Mouse (Mus musculus) heart, postnatal 4 days (tissue): ENCODE measurements around the gene Epm2aip1. TPM values are rescaled to one million over a fixed set of nuclear protein-coding genes. Genes with fewer than 3 reads are reported as not detected.

ENCODE experiments used
- DNase-seq: peaks from one replicate; pipeline ENCODE4 v3.0.0; 2021
- total RNA-seq, 2 experiments: library from RNA; stranded (reverse); gene quantifications; 2 replicates each; pipeline ENCODE4 v1.2.3; 2021

The Epm2aip1 gene
- 10 to 100 TPM; 32.5 to 35.4 TPM for total RNA-seq

DNA sequence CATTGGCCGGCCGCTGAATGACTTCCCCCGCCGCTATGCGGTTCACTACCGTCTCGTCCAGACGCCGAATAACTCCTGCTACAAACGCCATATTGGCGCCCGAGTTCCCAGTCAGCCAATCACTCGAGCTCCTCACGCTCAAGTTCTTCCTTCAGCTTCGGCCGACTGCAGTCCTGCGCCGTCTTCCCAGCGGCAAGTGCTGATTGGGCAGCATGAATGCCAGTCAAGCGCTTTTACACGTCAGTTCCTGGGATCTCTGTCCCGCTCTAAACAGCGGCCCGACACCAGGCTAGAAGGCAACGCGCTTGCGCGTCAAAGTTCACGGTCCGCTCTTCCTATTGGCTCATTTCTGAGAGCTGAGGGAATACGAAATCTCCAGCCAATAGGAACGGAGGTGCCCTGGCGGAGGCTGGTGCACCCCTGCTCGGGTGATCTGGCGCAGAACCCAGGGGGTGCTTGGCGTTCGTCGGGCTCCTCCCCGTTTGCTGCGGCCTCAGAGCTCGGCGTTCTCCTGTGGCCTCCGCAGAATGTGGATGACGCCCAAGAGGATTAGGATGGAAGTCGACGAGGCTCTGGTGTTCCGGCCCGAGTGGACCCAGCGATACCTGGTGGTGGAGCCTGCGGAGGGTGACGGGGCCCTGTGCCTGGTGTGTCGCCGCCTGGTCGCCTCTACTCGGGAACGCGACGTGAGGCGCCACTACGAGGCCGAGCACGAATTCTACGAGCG lies at the start of gene Epm2aip1, which contains the start of gene Mlh1:
Gene Epm2aip1 (plus strand): TSS at position 496 of the 727 bp plus-strand sequence.
Gene Mlh1 (minus strand): TSS at position 358 of the 727 bp plus-strand sequence.
- DNase-seq = peak; percentile 100

DNA sequence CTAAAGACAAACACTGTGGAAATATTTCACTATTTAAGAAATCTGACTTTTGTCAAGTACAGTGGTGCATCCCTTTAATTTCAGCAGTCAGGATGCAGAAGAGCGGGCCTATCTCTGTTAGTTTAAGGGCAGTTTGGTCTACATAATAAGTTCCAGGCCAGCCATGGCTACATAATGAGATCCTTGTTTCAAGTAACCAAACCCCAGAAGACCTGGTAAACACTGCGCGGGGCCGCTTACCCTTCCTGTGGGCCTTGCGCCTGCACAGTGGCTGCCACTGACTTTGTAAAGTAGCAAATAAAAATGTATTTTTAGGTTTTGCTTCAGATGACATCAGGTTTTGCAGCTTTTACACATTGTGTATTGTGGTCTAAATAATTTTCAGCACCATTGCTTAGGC lies 48.3 kb upstream of the Epm2aip1 start:
- DNase-seq = no peak

DNA sequence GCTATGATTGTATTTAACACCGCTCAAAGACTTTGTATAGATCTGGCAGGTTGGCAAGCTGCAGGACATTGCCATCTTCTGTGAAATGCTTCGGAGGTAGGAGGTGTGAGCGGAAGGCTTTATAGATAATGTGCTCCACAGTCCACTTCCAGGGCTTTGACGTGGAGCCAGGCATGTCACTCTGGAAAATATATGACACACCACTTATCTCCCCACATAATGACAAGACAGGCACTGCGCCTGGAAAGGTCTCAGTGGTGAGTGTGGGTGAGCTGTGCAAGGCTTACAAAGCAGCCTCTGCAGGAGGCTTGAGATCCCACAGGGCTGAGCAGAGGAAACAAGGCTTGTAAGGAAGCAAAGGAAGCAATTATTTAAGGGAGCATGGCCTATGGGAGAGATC lies 43.3 kb upstream of the Epm2aip1 start:
- DNase-seq = peak; percentile 62

DNA sequence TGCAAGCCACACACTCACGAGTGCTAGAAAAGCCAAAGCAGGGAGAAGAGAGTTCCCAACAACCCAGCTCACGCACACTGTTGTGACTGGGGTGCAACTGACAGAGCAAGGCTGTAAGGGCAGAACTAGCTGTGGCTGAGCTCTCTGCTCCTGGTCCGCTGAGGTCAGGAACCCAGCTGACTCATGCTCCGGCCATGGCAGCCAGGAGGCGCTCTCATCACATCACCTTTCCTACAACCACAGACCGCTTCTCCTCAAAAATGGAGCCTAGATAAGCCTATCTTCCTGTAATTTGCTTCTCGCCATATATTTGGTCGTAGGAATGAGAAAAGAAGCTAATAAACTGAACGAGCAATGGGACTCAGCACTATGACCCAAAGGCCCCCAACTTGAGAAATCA lies 37.0 kb upstream of the Epm2aip1 start:
- DNase-seq = no peak

DNA sequence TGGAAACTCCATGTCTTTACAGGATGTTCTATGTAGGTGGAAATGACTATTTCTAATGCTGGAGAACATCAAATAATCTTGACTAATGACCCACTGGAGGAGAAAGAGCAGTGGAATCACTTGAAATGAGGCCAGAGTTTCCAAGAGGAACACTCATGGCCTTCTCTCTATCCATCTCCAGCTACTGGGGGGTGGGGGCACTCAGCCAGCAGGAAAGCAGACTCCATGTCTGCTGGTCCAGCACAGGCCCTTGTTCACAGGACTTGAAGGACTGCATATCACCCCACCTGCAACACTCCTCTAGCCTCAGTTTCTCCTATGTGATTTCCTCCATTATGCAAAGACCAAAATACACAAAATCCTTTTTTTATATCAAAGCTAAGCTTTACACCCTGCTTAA lies 34.0 kb upstream of the Epm2aip1 start:
- no peak for DNase-seq

DNA sequence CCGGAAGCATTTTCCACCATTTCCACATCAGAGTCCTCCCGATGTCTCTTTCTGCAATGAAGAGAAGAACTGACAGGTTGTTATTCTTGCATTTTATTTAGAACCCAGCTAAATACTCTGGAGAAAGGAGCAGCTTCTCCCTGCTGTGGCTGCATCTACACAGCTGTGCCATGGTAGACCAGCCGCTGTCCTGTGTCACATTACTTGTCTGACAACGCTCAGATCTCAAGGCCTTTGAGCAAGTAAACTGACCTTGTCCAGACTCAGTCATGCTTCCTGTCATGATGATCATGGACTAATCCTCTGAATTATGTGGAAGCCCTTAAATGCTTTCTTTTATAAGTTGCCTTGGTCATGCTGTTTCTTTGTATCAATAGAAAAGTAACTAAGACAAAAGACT lies 31.9 kb upstream of the Epm2aip1 start:
- no peak for DNase-seq

DNA sequence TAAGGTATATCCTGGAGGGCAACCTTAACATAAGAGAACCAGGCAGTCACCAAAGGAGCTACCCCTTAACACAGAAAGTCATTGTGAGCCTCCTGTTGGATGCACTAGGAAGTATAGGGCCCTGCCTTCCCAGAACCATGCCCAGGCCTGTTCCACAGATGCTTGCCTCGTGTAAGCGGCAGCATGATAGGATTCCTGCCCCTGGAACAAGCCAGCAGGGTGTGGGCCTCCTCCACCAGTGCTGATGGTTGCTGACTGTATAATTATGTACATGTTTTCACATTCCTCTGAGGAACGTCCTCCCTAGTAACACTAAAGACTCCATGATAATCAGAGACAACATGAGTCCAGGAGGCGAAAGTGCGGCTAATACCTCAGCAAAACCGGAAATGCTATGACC lies 28.3 kb upstream of the Epm2aip1 start:
- DNase-seq = no peak

DNA sequence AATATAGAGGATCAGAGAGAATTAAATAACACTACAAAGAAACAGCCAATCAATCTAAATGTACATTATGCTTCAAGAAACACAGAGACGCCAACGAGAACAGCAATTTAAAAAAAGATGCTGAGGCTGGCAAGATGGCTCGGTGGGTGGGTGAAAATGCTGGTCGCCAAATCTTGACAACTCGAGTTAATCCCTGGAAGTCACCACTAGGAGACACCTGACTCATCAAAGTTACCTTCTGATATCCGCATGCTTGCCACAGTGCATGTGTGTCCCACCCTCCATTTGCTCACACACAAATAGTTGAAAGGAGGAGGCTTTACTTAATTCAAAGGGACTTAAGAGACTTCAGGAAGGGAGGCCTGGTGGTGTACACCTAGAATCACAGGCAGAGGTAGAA lies 26.2 kb upstream of the Epm2aip1 start:
- DNase-seq = no peak

DNA sequence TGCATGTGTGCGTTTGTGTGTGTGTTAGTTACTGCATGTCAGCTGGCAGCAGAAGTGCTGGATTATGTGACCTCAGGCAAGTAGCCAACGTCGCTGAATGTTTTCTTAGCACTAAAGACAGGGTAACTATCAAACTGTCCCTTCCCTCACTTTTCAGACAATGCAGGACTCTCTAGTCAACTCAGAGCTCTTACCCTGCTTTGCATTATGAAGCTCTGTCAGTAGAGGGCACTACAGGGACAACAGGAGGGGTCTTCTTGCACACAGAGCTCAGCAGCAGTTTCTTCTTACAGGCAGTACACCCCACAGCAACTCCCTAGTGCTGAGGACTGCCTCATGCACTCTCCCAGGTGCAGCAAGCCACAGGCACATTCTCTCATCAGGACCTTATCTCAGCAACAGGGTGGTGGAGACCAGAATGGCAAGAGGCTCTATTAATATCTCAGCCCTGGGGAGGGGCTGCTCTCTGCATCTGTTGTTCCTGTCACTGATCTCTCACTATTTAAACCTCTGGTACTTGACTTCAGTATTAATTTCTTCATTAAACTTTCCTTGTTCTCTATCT lies 24.0 kb upstream of the Epm2aip1 start:
- DNase-seq = peak; percentile 47

DNA sequence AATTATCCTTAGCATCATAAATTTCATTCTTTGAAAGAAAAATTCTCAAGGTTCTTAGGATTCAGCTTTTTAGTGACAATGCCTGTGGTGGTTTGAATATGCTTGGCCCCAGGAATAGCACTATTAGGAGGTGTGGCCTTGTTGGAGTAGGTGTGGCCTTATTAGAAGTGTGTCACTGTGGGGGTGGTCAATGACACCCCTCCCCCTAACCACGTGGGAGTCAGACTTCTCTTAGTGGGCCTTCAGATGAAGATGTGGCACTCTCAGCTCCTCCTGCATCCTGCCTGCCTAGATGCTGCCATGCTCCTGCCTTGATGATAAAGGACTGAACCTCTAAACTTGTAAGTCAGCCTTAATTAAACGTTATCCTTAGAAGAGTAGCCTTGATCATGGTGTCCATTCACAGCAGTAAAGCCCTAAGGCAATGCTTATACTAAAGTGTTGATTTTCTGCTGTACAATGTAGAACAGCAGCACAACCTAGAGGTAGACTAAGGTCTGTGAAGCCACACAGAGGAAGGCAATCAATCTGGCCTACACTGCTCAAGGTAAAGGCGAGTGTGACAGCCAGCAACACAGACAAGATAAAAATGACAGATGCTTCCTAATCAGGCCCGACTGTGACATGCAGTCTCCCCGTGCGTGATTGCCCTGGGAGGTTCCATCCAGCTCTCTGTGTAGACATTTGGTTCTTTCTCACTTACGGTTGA lies 19.4 kb upstream of the Epm2aip1 start:
- no peak for DNase-seq

DNA sequence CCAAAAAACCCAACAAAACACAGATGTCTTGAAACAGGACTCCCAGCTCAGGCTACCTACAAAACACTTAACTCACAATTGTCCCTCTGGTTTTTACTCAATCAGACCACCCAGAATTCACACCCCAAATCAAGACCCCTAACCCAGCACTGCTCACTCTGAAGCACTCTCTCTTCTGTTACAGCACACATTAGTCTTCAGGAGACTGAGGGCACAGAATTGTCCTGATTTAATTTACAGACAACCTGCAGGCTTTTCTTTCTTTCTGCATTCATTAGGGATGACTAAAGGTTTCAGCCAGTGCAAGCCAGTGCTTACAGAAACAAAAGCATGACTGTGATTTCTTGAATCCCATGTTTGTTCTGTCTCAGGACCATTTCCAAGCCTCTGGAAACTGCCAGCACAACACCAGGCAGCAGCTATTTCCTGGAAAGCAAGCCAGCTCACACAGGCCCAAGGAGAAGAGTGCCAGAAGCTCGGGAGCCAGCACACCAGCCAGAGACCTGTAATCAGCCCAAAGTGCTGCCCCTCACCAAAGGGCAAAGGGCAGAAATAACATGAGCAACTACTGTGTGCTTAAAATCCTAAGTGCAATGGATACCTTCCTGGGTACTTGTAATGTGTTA lies 11.3 kb upstream of the Epm2aip1 start:
- peak; percentile 29 for DNase-seq

DNA sequence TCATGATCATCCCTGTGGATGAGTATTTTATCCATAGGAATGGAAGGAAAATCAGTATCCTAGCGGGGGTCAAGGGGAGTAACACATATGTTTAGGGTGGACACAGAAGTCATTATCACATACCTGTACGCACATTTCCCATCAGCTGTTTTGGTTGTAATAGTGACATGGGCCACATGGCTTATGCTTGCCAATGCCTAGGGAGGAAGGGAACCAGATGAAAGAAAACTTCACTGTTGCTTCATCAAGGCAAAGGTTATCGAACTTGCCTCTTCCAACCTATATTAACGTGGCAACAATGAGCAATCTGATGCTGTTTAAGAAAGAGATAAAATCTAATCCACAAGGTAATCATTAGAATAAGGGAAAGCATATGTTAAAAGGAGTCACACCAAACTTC lies 10.4 kb upstream of the Epm2aip1 start:
- DNase-seq = no peak

DNA sequence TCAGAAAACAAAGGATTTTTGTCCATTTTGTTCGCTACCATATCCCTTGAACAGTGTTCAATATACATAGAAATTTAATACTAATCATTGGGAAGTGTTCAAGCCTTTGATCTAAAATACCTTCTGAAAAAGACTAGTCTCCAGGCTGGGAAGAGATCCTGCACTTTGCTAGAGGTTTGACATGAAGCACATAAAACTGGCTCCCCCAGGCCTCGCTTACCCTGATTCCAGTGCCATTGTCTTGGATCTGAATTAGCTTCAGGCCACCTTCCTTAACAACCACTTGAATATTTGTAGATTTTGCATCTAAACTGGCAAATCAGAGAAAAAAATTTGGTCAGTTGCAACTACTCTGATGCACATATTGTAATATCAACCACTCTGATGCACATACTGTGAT lies 3.7 kb upstream of the Epm2aip1 start:
- no peak for DNase-seq

DNA sequence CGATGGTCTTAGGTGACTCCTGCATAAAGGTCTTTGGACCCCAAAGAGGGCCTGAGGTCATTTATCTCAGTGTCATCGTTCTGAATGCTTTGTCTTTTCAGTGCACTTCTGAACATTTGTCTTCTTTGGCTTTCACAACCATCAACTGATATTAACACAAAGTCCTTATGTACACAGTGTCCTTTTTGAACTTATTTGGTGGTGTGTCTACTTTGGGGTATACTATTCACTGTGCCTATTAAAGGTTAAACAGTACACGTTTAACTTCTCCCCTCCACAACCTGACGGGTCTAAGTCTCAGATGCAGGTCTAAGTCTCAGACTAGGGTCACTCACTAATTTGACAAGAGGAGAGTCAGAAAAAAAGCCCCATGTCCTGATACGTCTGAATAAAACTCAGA lies 1.1 kb upstream of the Epm2aip1 start:
- DNase-seq = no peak

DNA sequence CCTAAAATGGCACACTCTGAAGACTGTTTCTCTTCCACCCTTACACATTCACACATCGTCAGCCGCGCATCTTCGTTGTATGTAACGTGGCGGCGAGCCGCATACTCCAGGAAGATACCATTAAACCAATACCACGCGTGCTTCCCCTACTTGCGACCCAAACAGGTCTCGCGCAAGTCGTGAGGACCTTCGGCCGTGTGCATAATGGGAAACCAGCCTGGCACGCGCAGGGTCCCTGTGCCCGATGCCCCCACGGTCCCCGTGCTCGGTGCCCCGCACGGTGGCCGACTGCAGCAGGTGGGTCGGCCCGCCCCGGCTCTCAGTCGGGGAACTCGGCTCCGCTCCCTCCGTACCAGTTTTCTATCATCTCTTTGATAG lies 684 bp upstream of the Epm2aip1 start:
- no peak for DNase-seq

DNA sequence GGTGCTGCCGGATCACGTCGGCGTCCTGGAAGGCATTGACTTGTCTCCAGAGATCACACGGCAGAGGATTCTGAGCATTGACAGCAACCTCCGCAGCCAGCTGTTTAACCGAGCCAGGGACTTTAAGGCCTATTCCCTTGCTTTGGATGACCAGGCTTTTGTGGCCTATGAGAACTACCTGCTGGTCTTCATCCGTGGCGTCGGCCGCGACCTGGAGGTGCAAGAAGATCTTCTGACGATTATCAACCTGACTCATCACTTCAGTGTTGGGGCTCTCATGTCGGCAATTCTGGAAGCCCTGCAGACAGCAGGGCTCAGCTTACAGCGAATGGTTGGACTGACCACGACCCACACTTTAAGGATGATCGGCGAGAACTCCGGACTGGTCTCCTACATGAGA lies 627 bp downstream of the Epm2aip1 start:
- DNase-seq = no peak

DNA sequence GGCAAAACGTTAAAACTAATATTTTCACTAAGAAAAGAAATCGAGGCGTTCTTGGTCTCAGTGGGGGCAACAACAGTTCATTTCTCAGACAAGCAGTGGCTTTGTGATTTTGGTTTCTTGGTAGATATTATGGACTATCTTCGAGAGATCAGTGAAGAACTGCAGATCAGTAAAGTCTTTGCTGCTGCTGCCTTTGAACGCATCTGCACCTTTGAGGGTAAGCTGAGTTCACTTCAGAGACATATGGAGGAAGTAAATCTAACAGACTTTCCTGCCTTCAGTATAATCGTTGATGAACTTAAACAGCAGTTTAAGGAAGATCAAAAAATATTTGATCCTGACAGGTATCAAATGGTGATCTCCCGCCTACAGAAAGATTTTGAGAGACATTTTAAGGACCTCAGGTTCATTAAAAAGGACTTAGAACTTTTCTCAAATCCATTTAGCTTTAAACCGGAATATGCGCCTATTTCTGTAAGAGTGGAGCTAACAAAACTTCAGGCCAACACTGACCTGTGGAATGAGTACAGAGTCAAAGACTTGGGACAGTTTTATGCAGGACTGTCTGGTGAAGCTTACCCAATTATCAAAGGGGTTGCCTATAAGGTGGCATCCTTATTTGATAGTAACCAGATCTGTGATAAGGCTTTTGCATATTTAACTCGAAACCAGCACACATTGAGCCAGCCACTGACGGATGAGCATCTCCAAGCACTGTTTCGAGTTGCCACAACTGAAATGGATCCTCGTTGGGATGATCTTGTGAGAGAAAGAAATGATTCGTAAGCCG lies 1.5 kb downstream of the Epm2aip1 start:
- no peak for DNase-seq

DNA sequence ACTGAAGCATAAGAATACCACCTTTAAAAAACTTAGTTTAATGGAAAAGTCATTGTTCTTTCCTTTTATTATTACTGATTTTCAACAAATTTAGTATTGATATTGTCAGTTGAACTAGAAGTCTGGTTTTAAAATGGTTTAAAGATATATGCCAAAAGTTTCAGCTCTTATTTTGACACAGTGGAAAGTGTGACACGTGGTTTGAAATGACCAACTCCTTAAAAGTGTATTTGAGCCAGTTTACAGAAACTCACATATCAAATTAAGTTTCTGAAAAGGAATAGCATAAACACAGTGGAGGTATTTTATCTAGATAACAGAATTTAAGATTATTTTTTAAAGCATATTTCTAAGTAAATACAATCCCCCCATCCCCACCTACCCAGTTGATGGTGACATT lies 2.2 kb downstream of the Epm2aip1 start:
- no peak for DNase-seq

DNA sequence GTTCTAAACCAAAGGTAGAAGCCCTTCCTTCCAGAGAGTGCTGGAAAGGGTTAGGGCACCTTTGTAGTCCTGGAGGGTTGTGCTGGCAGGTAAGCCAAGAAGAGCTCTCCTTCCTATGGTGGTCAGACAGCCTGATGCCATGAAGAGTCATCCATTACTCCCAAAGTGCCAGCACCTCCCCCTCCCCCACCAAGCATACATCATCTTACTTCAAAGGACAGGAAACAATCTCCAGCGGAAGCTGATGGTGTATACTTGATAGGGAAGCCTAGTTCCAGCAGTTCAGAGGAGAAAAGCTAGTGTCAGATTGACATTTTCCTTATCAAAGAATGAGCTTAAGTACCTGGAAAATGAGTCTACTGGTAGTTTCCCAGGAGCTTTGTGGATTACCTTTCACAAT lies 3.4 kb downstream of the Epm2aip1 start:
- DNase-seq = no peak

DNA sequence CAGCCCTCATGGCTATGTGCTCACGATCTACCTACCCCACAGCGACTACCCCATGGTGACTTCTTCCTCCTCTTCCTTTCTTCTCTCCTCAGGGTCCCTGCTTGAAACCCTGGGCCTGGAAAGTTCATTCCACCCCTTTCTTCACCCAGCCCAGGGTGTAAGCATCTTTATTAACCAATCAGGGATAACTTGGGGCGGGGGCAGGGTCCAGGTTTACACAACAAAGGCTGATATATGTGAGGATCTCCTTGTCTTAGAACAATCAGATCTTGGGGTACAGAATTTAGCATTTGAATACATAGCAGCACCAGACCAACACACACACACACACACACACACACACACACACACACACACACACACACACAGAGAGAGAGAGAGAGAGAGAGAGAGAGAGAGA lies 13.3 kb downstream of the Epm2aip1 start:
- DNase-seq = no peak

DNA sequence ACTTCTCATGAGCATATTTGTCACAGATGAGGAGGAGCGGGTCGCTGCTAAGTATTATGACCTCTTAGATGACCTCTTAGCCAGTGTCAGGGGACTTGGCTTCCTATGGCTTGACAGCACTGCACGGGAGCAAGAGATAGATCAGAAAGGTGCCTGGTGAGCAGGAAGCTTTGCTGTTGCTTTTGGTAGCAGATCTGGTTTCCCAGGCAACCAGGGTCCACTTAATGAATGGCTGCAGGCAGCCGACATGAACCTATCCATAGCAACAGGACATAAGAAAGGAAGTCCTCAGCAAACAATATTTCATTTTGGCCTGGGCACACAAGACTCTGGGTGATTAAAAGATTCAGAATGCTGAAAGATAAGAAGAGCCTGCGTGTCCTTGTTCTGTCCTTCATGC lies 13.9 kb downstream of the Epm2aip1 start:
- no peak for DNase-seq

DNA sequence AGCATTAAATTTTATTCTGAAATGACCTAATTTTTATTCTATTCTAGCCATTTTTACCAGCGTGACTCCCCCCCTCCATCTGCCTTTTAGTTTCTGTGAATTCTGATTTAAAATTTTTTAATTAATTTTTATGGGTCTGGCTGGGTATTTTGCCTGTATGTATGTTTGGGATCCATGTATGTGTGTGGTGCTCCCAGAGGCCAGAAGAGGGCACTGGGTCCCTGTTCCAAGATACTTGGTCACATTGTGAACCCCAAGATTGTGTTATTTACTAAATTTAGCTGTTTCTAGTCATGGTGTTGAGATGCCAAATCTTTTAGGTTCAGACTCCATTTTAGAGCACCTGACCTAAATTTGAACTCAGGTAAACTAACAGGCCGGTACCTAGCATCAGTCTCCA lies 14.7 kb downstream of the Epm2aip1 start:
- no peak for DNase-seq

DNA sequence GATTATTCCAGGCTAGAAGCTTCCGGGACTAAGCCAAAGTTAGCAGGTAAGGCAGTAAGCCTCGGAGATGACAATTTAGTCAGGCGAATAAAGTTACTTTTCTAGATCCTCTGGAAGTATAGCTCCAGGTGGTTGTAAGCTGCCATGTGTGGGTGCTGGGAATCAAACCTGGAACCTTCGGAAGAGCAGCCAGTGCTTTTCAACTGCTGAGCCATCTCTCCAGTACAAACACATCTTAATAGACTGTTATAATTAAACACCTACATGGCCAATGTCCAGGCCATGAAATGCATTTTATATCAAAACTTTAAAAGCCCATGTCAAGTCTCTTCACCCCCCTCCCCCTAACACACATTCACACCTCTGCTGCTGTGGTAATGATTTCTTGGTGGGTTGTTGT lies 16.2 kb downstream of the Epm2aip1 start:
- DNase-seq = no peak
